Mouse (Mus musculus): ENCODE measurements around the gene Fnip2.

Fnip2 gene

GRCm38 (mm10) chr3:79528451-79528850, 39.1 kb downstream of the Fnip2 start:
- no peak for DNase-seq (ENCODE audit: low read depth, low spot score)

GRCm38 (mm10) chr3:79527921-79528320, 39.7 kb downstream of the Fnip2 start:
- no peak for DNase-seq (ENCODE audit: low read depth, low spot score)

DNA sequence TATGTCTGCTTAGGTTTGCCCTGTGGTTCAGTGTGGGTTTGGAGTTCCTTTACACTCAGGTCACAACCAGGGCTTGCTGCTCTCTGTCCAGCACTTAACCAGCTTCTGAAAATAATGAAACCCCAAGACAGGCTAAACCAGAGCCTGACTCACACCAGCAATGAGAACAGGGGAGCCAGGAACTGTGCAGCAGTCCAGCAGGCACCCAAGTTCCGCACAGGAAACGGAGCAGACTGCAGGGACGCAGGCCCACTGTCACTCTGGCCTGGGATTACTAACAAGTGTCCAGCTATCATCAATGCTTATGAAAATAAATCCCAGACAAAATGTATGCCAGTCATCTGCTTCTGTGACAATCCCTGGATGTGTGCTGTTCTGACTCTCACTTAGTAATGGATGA, 40.1 kb downstream of the Fnip2 start:
- no peak for DNase-seq (ENCODE audit: low read depth, low spot score)

GRCm38 (mm10) chr3:79523349-79523748, 44.2 kb downstream of the Fnip2 start:
- DNase-seq (ENCODE audit: low read depth, low spot score): no peak

GRCm38 (mm10) chr3:79519862-79520261, 47.7 kb downstream of the Fnip2 start:
- DNase-seq (ENCODE audit: low read depth, low spot score): no peak

DNA sequence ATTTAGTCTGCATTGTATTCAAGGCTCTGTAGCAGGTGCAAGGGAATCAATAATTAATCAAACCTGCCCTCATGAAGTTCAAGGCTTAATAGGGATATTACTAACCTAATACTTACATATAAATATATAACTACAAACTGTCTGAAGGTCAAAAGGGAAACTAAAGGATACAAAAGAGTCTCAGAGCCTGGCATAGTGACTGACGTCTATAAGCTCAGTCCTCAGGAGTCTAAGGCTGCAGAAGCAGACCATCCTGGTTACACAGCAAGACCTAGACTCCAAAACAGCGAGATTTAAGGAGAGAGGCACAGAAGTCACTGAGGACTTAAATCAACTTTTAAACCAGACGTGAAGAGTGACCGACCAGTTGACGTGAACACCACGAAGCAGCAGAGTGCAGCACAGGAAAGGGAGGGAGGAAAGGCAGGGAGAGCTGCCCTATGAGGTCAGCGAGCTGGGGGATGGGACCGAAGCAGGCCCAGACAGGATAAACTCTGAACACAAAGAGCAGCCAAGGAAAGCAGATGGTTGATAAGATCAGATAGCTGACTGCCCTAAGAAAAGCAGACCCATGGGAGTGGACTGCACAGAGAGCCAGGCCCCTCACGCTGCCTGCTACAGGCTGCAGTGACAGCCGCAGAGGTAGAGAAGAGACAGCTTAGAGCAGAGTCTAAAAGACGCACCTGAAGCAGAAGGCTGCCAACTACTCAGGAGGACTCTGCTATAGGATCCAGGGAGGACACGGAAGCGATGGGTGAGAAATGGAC, 48.7 kb downstream of the Fnip2 start:
- no peak for DNase-seq (ENCODE audit: low read depth, low spot score)

DNA sequence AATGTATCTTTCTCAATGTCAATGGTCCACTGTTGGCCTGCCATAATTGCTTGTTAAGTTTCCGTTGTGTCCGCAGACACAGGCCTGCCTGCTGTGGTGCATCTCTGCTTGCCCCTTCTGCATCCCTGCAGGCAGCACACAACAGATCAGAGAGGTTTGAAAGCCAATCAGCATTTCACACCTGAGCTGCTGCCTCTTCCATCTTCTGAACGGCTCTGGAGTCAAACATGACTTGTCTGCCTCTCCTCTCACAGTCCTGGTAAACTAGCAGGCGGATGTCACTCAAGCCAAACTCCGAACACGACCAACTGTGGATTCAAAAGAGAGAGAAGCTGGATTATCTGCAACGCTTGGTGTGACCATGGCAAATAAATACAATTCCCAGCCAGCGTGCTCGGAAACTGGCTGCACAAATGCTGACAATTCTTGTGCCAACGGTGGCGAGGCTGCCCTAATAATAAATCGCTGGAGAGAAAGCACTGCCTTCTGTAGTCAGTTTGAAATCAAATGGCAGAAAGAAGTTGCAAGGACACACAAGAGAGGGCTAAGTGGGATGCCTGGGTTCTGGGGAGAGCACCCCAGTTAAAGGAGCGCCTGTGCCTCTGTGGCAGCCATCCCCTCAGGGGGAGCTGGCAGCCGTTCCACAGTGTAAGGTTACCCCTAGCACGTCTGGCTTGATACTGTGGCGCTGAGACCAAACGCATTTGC, 49.6 kb downstream of the Fnip2 start:
- no peak for DNase-seq (ENCODE audit: low read depth, low spot score)

- DNase-seq (ENCODE audit: low read depth, low spot score): no peak
These were observed 50.6 kb downstream of the Fnip2 start for GRCm38 (mm10) chr3:79516958-79517357.

DNA sequence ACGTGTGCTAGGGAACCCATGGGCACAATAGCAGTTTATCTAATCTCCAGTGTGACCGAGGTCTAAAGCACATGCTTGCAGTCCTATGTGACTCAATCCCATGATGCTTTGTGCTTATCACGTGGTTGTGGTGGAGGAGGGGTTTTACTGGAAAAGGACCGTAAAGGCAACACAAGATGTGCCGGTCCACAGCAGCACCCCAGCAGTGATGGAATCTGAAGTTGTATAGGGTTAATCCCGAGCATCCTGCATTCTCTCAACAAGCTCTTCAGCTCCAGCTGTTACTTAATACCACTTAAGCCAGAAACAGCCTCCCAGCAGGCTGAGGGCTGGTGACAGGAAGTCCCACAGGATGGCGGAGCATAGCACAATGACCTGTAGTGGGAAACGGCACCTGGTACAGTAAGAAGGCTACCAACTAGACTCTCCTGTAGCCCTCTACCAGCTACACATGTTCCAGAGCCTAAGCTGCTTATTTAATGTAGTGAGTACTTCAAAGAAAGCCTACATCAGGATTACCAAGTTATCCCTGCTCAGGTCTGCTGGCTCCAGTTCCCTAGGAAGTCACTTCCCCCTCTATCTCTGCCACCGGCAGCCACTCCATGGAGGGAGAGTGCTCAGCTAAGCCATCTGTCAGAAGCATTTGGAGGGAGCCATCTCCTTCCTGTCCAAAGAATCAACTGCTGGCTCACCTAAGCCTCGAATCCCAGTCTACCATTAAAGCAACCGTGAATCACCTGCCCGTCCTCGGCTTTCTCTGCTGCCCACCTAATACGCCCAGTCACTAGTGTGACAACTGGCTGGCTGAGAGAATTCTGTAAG, 51.3 kb downstream of the Fnip2 start:
- DNase-seq (ENCODE audit: low read depth, low spot score): peak; percentile 35

DNA sequence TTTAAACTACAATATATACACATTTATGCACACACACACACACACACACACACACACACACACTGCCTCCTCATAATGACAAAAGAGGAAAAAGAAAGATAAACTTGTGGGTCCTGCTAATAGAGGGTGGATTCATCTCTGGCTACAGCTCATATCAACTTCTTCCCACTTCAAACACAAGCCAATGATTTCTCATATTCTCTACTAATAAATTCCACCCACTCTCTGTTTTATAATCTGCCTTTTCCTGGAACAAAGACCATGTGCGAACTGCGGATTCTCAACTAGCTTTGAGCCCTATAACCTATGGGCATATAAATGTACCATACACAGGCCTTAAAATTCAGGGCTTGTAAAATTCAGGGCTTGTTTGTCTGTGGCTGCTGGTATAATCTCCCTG, 53.3 kb downstream of the Fnip2 start:
- DNase-seq (ENCODE audit: low read depth, low spot score): no peak

DNA sequence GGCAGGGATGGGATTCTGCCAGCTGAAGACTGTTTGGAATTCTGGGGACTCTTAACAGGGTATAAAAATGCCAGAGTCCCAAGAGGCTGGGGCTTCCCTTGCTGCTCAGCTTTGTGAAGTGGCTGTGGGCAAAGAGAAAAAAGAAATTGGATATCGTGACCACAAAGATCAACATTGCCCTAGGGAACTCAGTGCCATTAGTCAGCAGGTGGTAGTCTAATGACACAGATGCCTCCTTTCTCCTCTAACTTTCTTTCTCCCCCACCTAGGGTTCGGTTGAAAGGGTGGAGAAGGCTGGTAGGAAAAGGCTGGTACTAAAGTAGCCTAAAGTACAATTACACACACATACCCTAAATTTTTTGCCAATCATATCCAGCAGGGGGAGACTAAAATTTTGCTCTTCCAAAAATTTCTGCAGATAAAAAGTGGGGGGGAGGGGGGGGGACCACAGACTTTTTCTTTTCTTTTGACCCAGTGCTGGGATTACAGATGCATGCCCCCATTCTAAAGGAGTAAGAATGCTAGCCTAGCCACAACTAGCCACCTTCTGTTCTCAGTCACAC, 66.3 kb downstream of the Fnip2 start:
- no peak for DNase-seq (ENCODE audit: low read depth, low spot score)

DNA sequence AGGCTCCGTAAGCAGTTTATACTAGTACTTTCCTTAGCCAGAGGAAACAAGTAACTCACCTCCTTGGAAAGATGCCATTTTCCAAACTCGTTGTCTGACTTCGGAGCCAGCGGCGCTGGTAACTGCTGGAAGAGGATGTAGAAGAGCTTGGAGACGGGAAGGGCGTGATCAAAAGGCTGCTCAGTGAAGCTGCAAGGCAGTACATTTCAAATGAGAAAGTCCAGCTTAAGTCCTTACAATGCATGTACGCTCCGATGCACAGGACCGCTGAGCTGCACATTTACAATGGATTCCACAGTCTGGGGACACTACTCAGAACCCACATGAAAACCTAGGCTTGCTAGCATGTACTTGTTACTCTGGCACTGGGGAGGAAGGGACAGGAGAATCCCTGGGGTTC, 67.3 kb downstream of the Fnip2 start:
- DNase-seq (ENCODE audit: low read depth, low spot score): no peak

DNA sequence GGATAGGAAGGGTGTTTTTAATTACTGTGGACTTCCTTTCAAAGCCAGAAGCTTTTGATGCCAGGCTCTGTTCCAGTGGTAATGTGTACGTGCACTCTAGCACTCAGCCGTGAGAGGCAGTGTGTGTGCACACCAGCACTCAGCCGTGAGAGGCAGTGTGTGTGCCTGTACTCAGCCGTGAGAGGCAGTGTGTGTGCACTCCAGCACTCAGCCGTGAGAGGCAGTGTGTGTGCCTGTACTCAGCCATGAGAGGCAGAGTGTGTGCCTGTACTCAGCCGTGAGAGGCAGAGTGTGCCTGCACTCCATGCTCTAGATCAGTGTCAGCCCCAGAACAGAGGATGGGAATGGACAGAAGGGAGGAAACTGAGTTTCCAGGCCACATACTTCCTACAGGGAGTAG, 70.9 kb downstream of the Fnip2 start:
- DNase-seq (ENCODE audit: low read depth, low spot score): no peak

- no peak for DNase-seq (ENCODE audit: low read depth, low spot score)
These were observed 72.4 kb downstream of the Fnip2 start for GRCm38 (mm10) chr3:79495151-79495550.

DNA sequence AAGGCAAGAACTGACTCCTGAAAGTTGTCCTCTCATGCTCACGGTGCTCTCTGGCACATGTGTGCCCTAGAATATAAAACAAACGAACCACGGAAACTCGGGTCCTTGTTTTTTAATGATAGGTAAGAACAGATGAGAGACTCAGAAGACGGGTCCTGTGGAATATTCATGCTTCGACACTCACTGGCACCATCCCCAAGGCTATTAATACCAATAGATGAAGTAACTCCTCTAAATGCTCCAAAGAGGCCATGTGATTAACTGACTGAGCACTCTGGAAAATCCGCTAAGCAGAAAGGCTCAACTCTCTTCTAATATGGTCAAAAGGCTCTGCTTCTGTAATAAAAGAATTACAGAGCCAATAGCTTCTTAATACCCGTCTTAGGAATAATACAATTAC, 73.6 kb downstream of the Fnip2 start:
- no peak for DNase-seq (ENCODE audit: low read depth, low spot score)

- DNase-seq (ENCODE audit: low read depth, low spot score): no peak
These were observed 74.5 kb downstream of the Fnip2 start for GRCm38 (mm10) chr3:79493064-79493463.

GRCm38 (mm10) chr3:79491614-79492013, 76.0 kb downstream of the Fnip2 start:
- DNase-seq (ENCODE audit: low read depth, low spot score): no peak

GRCm38 (mm10) chr3:79490102-79490501, 77.5 kb downstream of the Fnip2 start:
- no peak for DNase-seq (ENCODE audit: low read depth, low spot score)

DNA sequence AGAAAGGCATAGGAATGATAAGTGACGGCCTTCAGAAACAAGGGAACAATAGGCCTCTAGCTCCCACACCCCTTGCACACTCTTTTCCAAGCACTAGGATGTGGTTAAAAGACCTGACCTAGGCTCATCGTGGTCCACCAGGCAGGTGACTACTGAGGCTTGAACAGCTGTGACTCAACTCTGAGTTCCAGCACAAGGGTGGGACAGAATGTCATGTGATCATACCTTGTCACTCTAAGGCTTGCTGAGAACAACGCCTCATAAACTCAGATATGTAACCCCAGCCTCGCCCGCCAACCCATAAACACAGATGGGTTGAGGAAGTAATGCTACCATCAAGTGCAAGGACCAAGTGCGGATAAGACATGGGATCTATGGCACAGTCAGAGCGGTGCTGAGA, 79.6 kb downstream of the Fnip2 start:
- DNase-seq (ENCODE audit: low read depth, low spot score): no peak

- DNase-seq (ENCODE audit: low read depth, low spot score): no peak
These were observed 83.1 kb downstream of the Fnip2 start for GRCm38 (mm10) chr3:79484286-79485063.

DNA sequence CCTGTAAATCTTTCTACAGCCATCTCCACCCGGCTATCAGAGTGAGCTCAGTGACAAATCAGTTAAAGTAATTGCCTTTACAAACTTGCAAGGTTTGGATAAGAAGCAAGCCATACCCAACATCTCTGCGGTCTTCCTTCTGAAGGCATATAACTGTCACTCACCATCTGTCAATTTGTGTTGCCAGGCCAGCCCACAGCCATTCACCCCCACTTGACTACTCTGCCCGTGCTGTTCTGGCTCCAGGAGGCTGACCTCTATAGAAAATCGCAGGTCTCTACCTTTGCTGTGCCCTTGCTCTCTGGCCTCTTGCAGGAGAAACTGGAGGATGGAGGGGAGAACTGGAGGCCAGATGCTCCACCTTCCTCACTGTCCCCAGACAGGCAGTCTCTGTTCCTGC, 88.7 kb downstream of the Fnip2 start:
- DNase-seq (ENCODE audit: low read depth, low spot score): no peak
